Mouse (Mus musculus): ENCODE measurements around the gene Osbpl8. TPM values are rescaled to one million over a fixed set of nuclear protein-coding genes. Genes with fewer than 3 reads are reported as not detected.

Osbpl8 gene
- polyA plus RNA-seq, 1 experiment from 2014 or later: 9.4 TPM

DNA sequence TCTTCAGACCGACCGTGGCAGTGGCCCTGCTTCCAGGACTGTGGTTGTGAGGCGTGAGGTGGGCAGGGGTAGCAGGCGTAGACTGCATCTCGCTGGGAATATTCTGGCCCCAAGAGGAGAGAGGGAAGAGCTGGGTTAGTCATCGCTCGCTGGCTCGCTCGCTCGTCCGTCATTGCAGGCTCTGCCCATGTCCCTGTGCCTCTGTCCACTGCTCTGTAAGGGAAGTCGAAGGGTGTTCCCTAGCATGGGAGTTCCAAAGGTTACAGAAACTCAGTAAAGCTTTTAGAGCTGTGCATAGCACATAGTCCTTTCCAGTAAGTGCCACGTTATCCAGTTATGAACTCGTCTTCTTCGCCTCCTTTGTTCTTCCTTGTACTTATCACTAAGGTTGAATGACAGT lies 107.1 kb downstream of the Osbpl8 start:
- H3K4me3 ChIP-seq: no peak overlapping the region
- no peak for DNase-seq (ENCODE audit: low spot score)
- H3K36me3 ChIP-seq (replicated peaks): peaks cover 58% of the 10 kb centered on the region
- no peaks in the 10 kb centered on the region for H3K4me1 ChIP-seq
- H3K27ac ChIP-seq (replicated peaks): no peak overlapping the region
- no peaks in the 10 kb centered on the region for H3K9me3 ChIP-seq
- 85% methylated on average over 15 of the region's 15 CpGs for WGBS
- no peaks in the 10 kb centered on the region for H3K27me3 ChIP-seq (replicated peaks; ENCODE audit: low read depth, poor library complexity, severe bottlenecking)

DNA sequence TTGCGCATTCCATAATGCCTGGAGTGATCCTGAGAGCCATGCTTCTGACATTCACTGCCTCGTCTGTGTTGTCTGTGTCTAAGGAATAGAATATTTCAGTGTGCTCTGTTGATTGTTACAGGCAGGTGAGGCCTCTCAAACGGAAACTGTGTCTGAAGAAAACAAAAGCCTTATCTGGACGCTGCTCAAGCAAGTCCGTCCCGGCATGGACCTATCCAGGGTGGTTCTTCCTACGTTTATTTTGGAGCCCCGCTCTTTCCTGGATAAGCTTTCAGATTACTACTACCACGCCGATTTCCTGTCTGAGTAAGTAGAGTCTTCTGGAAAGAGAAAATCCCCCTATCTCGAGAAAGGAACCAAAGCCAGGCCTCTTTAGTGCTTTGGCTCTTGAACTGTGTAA lies 108.4 kb downstream of the Osbpl8 start:
- no peak overlapping the region for H3K27ac ChIP-seq (replicated peaks)
- no peak for DNase-seq (ENCODE audit: low spot score)
- H3K27me3 ChIP-seq (replicated peaks; ENCODE audit: low read depth, poor library complexity, severe bottlenecking): no peaks in the 10 kb centered on the region
- no peak overlapping the region for H3K4me3 ChIP-seq
- H3K4me1 ChIP-seq: no peaks in the 10 kb centered on the region
- peaks cover 59% of the 10 kb centered on the region for H3K36me3 ChIP-seq (replicated peaks)
- H3K9me3 ChIP-seq: no peaks in the 10 kb centered on the region
- WGBS: 88% methylated on average over 11 of the region's 11 CpGs

DNA sequence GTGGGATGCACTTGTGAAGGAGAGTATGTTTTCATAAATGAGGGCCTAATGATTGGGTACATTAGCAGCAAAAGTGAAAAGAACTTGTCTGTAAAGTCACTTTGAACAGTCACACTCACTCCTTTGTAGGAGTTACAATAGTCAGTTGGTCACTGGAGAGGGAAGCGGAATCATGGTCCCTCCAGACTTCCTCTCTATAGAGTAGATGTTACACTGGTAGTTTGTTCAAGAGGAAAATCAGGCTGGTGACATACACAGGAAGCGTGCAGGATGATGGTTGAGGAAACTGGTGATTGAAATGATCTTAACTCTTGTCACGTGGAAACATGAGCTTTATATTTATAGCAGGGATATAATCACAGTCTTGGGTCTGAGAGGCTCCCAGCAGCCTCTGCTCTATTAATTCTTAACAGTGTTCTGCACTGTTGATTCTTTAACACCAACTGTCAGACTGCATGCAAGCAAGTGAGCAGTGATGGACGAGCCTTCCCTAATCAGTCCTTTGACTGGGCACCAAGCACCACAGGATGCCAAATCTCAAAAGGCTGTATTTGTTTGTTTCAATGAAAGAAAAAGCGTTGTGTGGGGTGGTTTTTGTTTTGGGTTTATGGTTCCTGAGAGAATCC lies 109.0 kb downstream of the Osbpl8 start:
- 60% methylated on average over 5 of the region's 5 CpGs for WGBS
- Histone ChIP-seq H3K9me3 (no peaks in the 10 kb centered on the region), H3K4me1 (no peaks in the 10 kb centered on the region), H3K27ac (replicated peaks) (no peak overlapping the region), H3K4me3 (no peak overlapping the region), H3K36me3 (replicated peaks) (peaks cover 59% of the 10 kb centered on the region), H3K27me3 (replicated peaks; ENCODE audit: low read depth, poor library complexity, severe bottlenecking) (no peaks in the 10 kb centered on the region)
- DNase-seq (ENCODE audit: low spot score): no peak

DNA sequence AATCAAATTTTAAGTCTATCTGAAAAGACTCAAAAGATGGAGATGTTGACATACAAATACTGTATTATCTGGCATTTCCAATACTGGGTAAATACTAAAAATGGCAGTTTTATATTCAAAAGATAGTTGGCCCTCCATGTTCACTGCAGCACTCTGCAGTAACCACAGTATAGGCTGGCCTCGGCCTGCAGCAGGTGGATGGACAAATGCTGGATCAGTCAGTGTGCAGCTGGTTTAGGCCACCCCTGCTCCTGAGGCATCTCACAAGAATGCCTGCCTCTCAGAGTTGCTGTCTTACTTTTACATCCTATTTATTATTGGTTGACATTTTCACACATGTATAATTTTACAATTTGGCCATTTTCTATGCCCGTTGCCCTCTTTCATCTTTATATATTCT lies 111.3 kb downstream of the Osbpl8 start:
- 87% methylated on average over 2 of the region's 2 CpGs for WGBS
- Histone ChIP-seq H3K9me3 (no peaks in the 10 kb centered on the region), H3K27ac (replicated peaks) (no peak overlapping the region), H3K27me3 (replicated peaks; ENCODE audit: low read depth, poor library complexity, severe bottlenecking) (no peaks in the 10 kb centered on the region), H3K4me1 (no peaks in the 10 kb centered on the region), H3K36me3 (replicated peaks) (peaks cover 53% of the 10 kb centered on the region), H3K4me3 (no peak overlapping the region)
- no peak for DNase-seq (ENCODE audit: low spot score)

DNA sequence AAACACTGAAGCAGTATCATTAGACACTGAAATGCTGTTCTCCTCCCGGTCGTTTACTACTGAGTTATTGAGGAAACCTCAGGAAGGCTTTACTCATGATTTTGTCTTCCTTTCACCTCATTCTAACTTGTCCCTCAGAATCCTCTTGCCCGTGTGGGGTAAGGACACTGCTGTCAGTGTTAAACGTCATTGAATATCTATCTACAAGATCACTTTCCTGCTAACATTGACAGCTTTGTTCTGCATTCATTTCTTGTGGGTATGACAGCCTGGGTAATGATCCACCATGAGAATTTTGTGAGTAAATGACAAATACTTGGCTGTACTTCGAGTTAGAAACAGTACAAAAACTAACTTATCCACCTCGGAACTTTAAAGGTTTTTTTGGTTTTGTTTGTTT lies 133.1 kb downstream of the Osbpl8 start:
- Histone ChIP-seq H3K4me1 (peaks cover 11% of the 10 kb centered on the region), H3K27me3 (replicated peaks; ENCODE audit: low read depth, poor library complexity, severe bottlenecking) (no peaks in the 10 kb centered on the region), H3K27ac (replicated peaks) (peak overlapping the region; percentile 93; the same call in 1 of the 2 replicates), H3K36me3 (replicated peaks) (peaks cover 13% of the 10 kb centered on the region), H3K9me3 (no peaks in the 10 kb centered on the region), H3K4me3 (peak overlapping the region; percentile 83)
- 49% methylated on average over 6 of the region's 6 CpGs for WGBS
- no peak for DNase-seq (ENCODE audit: low spot score)

DNA sequence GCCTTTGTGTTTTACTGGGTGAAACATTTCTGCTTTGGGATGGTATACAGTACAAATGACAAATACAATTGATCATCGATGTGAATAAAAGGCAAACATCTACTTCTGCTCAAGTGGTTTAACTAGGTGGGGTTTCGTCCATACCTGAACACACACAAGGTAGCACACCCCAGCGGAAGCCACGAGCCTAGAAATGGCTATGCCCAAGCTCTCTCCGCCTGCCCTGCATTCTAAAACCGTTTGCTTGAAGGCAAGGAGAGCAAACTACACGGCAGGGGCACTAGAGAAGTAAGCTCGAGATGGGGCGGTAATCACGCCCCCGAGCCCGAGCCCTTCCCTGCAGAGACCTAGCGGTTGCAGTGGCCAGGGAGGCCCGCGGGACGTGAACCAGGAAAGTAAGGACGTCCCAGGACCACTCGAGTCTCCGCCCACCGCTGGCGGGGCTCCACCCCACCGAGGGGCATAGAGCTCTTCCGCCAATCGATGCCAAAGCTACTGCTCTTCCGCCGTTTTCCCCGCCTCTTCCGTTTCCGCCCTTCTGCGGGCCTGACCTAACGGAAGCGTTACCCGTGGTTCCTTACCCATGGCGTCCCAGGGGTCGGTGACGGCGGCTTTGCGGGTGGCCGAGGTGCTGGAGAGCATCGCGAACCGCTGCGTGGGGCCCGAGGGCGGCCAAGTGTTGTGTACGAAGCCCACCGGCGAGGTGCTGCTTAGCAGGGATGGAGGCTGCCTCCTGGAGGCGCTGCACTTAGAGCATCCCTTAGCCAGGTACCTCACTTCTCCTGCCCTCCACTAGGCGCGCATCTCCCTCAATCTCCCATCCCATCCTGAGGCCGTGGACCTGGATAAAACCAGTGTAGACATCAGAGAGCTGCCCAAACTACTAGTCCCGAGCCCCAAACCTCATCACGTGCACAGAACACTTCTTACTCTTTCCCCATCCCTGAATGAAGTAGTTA lies 133.9 kb downstream of the Osbpl8 start, which contains the start of gene Bbs10:
TSS of gene Bbs10 (plus strand) at position 540 of the 959 bp plus-strand sequence.
- peak within 1 kb of the TSS; percentile 83 for H3K4me3 ChIP-seq
- no peaks in the 10 kb centered on the region for H3K9me3 ChIP-seq
- 1% methylated on average over 54 of the region's 54 CpGs for WGBS
- H3K27ac ChIP-seq (replicated peaks): peak within 1 kb of the TSS; percentile 93
- no peaks in the 10 kb centered on the region for H3K27me3 ChIP-seq (replicated peaks; ENCODE audit: low read depth, poor library complexity, severe bottlenecking)
- peaks cover 11% of the 10 kb centered on the region for H3K4me1 ChIP-seq
- DNase-seq (ENCODE audit: low spot score): peak; percentile 97
- peaks cover 9% of the 10 kb centered on the region for H3K36me3 ChIP-seq (replicated peaks)

DNA sequence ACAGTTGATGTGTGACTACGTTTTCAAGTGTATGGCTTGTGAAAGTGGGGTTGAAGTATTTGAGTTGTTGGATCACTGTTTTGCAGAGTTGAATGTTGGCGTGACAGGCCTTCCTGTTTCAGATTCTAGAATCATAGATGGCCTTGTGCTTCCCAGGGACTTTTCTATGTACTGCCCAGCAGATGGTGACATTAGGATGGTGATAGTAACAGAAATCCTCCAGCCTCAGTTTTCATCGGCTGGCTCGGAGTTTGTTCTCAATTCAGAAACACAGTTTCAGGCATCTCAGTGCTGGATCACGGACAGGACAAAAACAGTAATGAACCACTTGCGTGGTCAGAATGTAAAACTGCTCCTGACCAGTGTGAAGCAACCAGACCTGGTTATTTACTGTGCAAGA lies 135.0 kb downstream of the Osbpl8 start:
- Histone ChIP-seq H3K4me3 (peak overlapping the region; percentile 83), H3K27ac (replicated peaks) (no peak overlapping the region), H3K27me3 (replicated peaks; ENCODE audit: low read depth, poor library complexity, severe bottlenecking) (no peaks in the 10 kb centered on the region), H3K9me3 (no peaks in the 10 kb centered on the region), H3K36me3 (replicated peaks) (peaks cover 8% of the 10 kb centered on the region), H3K4me1 (peaks cover 11% of the 10 kb centered on the region)
- DNase-seq (ENCODE audit: low spot score): no peak
- WGBS: 86% methylated on average over 6 of the region's 6 CpGs

DNA sequence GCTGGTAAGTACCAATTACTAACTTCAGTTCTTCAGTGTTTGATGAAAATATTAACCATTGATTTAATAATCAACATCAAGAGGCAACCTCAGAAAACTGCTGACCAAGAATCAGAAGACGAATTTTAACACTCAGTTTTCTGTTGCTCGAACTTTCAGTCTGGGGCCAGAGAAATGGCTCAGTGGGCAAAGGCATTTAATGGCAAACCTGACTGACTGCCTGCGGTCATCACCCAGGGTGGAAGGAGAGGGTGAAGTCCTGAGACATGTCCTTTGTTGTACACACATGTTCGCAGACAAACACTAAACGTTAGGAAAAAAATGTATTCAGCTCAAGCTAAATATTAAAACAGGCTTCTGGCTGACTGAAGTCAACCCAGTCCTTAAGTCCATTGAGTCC lies 136.5 kb downstream of the Osbpl8 start:
- H3K4me3 ChIP-seq: no peak overlapping the region
- H3K27ac ChIP-seq (replicated peaks): no peak overlapping the region
- no peaks in the 10 kb centered on the region for H3K27me3 ChIP-seq (replicated peaks; ENCODE audit: low read depth, poor library complexity, severe bottlenecking)
- peaks cover 8% of the 10 kb centered on the region for H3K36me3 ChIP-seq (replicated peaks)
- 91% methylated on average over 5 of the region's 5 CpGs for WGBS
- H3K9me3 ChIP-seq: no peaks in the 10 kb centered on the region
- H3K4me1 ChIP-seq: peaks cover 11% of the 10 kb centered on the region
- no peak for DNase-seq (ENCODE audit: low spot score)

DNA sequence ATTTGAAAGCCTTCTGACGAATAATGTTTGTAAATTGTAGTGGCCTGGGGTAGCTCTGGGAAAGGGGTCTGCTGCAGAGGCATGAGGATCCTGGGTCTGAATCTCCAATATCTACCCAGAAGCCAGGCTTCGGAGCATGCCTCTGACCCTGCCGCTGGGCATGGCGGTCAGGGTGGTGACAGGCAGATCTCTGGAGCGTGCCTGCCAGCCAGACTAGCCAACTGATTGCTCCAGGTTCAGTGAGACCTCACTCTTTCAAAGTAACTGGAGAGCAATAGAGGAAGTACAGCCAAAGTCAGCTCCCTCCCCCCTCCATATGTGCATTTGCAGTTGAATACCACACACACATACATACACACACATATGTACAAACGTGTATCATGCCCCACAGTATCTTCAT lies 137.9 kb downstream of the Osbpl8 start:
- WGBS: 96% methylated on average over 6 of the region's 6 CpGs

DNA sequence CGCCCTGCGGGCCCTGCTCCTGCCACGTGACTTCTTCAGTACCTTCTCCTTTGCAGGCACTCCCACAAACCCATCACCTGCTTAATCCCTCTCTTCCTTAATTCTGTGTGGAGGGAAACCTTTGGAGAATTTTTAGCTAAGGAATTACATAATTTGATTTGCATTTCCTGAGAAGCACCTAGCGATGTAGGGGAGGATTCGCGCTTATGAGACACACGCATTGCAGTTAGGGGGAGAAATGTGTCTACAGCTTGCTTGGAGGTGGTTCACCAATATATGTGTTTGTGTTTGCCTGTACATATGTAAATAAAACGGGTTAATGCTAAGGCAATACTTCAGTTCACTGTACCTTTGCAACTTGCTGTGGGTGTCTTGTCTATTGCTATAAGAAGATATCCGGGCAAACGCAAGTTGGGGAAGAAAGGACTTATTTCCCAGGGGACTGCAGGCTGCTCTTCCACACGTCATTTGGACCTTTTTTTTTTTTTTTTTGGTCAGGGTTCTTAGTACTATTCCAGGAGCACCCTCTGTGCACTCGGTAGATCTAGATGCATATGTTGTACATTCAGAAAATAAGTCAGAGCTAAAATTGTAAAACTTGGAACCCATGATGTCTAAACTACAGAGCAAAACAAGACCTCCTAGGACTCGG lies 144.4 kb downstream of the Osbpl8 start:
- H3K4me1 ChIP-seq: peaks cover 11% of the 10 kb centered on the region
- DNase-seq (ENCODE audit: low spot score): no peak
- H3K9me3 ChIP-seq: no peaks in the 10 kb centered on the region
- H3K27me3 ChIP-seq (replicated peaks; ENCODE audit: low read depth, poor library complexity, severe bottlenecking): no peaks in the 10 kb centered on the region
- 90% methylated on average over 13 of the region's 13 CpGs for WGBS
- no peak overlapping the region for H3K4me3 ChIP-seq
- no peak overlapping the region for H3K27ac ChIP-seq (replicated peaks)
- no peaks in the 10 kb centered on the region for H3K36me3 ChIP-seq (replicated peaks)

More for the DNA sequence above, 137.9 kb downstream of the Osbpl8 start:
- Histone ChIP-seq H3K4me3 (no peak overlapping the region), H3K4me1 (peaks cover 11% of the 10 kb centered on the region), H3K27ac (replicated peaks) (no peak overlapping the region), H3K27me3 (replicated peaks; ENCODE audit: low read depth, poor library complexity, severe bottlenecking) (no peaks in the 10 kb centered on the region), H3K9me3 (no peaks in the 10 kb centered on the region), H3K36me3 (replicated peaks) (peaks cover 8% of the 10 kb centered on the region)
- no peak for DNase-seq (ENCODE audit: low spot score)

DNA sequence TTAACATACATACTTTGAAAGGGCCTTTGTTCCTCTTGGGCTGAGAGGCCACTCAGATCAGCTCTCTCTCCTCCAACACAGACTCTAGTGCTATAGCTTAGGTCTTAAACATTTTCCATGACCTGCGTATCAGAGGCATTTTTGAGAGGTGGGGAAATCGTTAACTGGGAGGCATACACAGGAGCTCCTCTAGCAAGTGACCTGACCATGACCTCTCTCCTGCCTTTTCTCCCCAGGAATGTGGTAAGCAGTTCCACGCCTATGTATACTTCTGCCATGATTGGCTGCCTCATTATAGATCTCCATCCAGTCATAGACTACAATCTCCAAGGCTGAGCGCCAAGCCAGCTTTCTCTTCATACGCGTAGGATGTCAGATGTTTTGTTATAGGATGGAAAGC lies 148.7 kb downstream of the Osbpl8 start:
- Histone ChIP-seq H3K27ac (replicated peaks) (no peak overlapping the region), H3K9me3 (0 out of 2 replicates have a peak, but pooled peaks cover 2% of the 10 kb centered on the region), H3K4me1 (peaks cover 21% of the 10 kb centered on the region), H3K4me3 (no peak overlapping the region), H3K27me3 (replicated peaks; ENCODE audit: low read depth, poor library complexity, severe bottlenecking) (no peaks in the 10 kb centered on the region), H3K36me3 (replicated peaks) (no peaks in the 10 kb centered on the region)
- no peak for DNase-seq (ENCODE audit: low spot score)
- WGBS: 78% methylated on average over 6 of the region's 6 CpGs

DNA sequence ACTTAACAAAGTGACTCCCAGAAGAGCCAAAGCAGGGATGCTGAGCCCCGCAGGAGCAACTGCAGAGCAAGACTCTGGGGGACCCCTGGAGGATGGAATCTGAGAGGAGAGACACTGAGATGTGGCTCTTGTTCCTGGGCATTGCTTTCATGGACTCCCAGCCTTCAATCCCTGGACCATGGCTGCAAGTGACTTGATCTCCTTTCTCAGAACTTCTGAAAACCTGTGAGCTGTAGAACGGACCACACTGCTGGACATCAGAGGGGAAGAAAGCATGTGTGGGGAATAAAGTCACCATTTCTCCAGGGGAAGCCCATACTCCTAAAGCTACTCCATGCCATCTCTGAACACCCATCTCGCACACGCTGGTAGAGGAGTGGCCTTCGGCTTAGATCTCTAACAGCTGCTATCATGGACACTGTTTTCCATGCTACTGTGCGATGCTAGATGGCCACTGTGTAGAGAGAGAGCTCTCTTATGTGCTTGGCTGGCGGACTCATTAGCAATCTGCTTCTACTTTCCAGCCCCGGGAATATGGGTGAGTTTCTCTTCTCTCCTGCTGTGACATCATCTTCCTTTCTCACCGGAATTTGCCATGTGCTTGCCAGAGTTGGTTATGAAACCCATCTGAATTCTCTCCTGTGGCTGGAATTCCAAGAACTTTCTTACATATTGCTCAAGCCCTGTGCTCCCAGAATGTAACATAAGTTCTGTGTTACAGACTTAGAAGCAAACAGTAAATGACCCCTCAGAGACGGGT lies 150.3 kb downstream of the Osbpl8 start:
- Histone ChIP-seq H3K36me3 (replicated peaks) (no peaks in the 10 kb centered on the region), H3K4me3 (no peak overlapping the region), H3K9me3 (0 out of 2 replicates have a peak, but pooled peaks cover 2% of the 10 kb centered on the region), H3K4me1 (peaks cover 21% of the 10 kb centered on the region), H3K27me3 (replicated peaks; ENCODE audit: low read depth, poor library complexity, severe bottlenecking) (no peaks in the 10 kb centered on the region), H3K27ac (replicated peaks) (no peak overlapping the region)
- WGBS: 76% methylated on average over 10 of the region's 10 CpGs
- DNase-seq (ENCODE audit: low spot score): no peak
